Mouse (Mus musculus) thymus, postnatal 14 days (tissue): ENCODE results near the gene Dlg2.

ENCODE experiments used
- DNase-seq: peaks from one replicate; pipeline ENCODE4 v3.0.0; 2021

Dlg2 gene

GRCm38 (mm10) chr7:91955584-91955983 is 1479.1 kb downstream of the Dlg2 start:
- DNase-seq = no peak

DNA sequence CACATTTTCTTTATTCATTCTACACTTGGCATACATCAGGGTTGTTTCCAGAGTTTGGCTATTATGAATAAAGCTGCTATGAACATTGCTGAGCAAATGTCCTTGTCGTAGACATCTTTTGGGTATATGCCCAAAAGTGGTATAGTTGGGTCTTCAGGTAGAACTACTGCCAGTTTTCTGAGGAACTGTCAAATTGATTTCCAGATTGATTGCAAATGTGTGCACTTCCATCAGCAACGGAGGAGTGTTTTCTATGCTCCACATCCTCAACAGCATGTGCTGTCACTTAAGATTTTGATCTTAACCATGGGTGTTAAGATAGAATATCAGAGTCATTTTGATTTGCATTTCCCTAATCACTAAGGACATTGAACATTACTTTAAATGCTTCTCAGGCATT is 1486.5 kb downstream of the Dlg2 start:
- DNase-seq = no peak

DNA sequence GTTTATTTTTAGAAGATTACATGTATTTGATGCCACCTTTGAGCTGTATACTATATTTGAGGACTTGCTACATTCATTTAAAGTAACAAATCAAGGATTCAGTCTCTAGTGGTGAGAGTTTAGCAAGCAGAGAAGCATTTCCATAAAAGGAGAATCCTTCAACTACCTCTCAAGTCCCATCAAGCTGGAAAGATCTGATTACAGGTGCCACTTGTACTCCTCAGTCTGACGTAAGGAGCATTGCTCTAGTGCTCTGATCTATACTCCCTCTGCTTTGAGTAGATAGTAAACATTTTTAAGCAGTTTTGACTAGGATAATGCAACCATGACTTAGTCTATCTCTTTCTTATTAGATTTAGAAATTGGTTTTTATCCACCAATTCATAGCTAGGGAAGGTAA is 1496.5 kb downstream of the Dlg2 start:
- DNase-seq = no peak

DNA sequence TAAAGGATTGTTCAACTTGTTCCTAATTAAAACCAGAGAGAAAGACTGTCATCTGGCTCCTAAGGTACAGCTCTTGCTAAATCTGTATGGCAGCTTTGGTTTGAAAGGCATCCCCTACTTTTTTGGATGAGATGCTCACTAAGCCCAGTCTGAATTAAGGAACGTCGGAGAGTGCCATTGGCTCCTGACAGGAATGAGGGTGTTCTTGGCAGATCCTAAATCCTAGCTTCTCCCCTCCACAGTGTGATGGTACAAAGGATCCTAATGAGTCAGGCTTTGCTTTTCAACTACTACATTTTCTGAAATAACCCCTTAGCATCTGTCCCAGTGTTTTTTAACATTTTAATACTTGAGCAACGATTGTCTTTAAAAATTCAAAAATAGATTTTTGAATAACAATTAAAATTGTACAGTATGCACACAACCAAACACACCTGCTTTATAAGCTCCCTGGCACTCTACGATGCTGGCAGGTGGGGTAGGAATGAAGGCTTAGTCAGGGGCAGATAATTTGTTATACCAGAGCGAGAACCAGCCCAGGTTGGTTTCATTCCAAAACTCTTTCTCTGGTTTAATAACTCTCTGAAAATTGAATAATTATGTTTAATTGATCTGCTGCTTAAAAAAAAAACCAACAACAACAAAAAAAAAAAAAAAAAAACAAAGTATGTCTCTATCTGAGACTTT is 1527.4 kb downstream of the Dlg2 start:
- no peak for DNase-seq

DNA sequence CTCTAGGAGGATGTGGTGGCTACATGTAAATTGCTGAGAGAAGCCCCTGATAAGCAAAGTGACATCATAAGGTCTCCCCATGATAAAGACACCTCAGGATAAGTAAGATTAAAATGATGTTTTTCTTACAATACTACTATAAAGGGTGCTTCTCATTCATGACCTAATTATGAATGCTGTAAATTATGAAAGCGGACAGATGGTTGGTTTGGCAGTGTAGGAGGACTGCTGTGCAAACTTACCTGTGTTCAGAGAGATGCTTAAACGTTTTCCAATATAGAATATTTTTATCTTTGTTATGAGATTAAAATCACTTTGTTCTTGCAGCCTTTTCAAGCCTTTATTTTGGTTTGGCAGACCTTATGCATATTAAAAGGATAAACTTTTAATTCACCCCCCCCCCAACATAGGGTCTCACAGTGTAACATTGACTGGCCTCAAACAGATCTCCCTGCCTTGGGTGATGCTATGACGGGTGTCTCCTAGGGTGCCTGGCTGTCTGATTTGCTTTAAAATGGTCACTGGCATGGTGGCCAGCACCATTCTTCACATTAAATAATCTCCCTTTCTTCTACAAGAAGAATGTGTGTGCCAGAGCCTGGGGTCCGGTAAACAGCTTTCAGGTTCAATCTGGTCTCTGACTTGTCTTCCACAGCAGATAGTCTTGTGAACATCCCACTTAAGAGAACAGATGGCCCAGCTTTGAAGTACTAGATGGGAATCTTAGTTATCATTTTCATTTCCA is 1529.4 kb downstream of the Dlg2 start:
- no peak for DNase-seq

DNA sequence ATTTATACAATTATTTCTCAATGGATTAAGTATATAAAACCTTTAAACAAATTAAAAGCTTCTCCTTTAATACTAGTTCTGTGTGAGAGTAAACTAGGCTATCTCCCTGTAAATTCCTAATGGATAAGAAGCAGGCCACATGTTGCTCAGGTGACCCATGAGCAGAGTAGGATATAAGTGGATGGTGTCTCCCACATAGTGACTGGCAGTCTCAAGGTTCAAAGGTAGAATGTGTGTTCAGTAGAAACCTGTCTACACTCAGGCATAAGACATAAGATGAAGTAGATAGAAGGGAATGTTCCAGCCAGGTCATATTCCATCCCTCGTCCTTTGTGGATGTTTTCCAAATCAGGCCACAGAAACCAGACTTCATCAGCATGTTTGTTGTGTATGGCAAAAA is 1532.2 kb downstream of the Dlg2 start:
- no peak for DNase-seq

DNA sequence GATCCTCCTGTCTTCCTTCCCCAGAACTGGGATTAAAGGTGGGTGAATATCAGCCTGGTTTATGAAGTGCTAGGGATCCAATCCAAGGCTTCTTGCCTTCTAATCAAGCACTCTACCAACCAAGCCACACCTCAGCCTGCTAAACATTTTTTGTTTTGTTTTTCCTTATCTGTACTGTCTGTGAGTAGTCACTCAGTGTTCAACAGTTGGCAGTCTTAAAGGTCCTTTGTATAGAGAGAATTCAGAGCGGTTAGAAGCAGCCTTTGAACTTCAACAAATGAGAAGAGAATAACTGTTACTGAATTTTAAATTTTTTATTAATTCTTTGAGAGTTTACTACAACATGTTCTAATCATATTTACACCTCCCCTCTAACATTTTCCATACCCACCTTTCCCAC is 1548.5 kb downstream of the Dlg2 start:
- DNase-seq = no peak

DNA sequence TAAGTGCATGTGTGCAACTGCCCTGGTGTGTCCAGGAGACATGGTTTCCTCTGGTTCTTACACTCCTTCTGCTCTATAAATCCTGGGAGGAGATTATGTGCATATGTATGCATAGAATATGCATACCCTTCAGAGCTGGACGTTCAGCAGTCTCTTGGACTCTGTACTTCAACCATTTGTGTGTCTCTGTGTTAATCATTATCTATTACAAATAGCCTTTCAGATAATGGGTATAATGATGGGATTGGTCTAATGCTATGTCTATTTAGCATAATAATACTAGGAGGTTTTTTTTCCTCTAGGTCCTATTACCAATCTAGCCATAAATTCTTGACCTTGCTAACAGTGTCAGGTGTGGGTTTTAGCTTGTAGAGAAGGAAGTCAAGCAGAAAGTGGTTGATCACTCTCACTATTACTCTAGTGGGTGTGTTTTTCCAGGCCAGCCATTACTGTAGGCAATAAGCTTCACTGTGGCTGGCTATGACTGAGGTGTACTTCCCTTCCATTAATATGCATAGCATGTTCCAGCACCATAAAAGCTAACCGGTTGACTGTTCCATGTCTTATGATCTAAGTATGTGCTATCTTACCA is 1549.1 kb downstream of the Dlg2 start:
- no peak for DNase-seq

- peak; percentile 11 for DNase-seq
These were observed 1550.6 kb downstream of the Dlg2 start for GRCm38 (mm10) chr7:92027049-92027448.

DNA sequence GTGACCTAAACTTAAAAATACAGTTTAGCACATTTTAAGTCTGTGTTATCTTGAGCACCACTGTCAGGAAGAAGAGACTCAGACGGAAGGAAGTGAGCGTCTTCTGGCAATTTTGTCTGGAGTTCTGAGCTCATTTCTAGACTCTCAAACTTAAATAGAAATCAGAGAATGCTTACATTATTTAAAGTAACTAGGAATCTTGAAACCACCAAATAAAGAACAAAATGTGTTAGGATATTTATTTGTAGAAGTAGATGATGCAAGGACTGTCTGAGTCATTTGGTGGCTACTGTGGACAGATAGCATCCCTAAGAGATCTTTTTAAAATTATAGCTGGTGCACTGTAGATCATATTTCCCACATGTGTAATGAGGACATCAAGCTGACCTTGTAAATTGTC is 1557.8 kb downstream of the Dlg2 start:
- no peak for DNase-seq

- DNase-seq = no peak
These were observed 1563.7 kb downstream of the Dlg2 start for GRCm38 (mm10) chr7:92040187-92040586.

- no peak for DNase-seq
These were observed 1564.4 kb downstream of the Dlg2 start for GRCm38 (mm10) chr7:92040785-92041411.

DNA sequence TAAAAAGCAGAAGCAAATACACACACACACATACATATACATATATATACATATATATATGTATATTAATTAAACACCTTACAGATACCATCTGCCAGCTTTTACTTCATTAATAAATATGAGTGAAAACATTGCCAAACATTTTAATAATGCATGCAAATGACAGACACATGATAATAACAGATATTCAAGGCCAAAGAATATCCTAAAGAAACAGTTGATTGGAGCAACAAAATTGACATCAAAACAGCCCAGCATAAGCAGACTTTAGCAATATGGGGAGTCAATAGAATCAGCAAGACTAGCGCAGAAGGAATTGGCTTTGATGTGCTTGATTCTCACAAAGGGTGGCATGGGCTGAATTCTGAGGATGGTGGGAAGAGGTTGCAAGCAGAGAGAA is 1568.5 kb downstream of the Dlg2 start:
- no peak for DNase-seq

GRCm38 (mm10) chr7:92047271-92047670 is 1570.8 kb downstream of the Dlg2 start:
- no peak for DNase-seq

- no peak for DNase-seq
These were observed 1572.4 kb downstream of the Dlg2 start for GRCm38 (mm10) chr7:92048876-92049275.

- DNase-seq = no peak
These were observed 1590.4 kb downstream of the Dlg2 start for GRCm38 (mm10) chr7:92066851-92067250.

GRCm38 (mm10) chr7:92087429-92087828 is 1611.0 kb downstream of the Dlg2 start:
- DNase-seq = no peak

DNA sequence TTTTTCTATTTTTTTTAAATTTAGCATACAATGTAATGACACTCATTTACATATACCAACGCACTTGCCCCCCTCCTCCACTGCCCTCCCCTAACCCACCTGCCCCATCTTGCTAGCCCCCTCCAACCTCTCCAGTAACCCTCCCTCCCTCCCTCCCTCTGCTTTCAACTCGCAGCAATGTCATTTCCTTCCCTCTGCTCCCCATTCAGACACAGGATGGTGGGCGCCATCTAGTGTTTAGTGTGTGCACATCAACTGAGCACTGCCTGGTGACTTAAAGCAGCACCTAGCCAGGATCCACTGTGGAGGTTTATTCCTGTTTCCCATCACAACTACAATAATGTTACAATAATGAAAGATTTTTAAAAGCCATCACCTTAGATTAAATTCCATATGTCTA is 1617.4 kb downstream of the Dlg2 start:
- DNase-seq = peak; percentile 37

DNA sequence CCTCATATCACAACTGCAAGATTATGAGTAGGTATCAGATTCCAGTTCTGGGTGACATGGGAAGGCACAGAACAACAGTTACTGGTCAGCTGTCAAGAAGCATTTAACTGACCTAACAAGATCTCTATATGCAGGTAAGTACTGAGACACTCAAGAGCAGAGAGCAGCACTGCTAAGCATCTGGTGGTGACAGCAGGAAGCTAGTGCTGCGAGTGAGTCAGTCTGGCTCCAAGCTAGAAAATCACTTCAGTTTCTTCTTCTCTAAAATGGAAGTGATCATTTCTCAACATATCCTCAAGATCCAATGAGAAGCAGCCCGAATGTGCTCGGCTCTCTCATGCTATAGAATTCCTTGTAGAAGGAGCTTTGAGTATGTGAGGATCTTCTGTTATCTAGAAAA is 1618.7 kb downstream of the Dlg2 start:
- DNase-seq = no peak

DNA sequence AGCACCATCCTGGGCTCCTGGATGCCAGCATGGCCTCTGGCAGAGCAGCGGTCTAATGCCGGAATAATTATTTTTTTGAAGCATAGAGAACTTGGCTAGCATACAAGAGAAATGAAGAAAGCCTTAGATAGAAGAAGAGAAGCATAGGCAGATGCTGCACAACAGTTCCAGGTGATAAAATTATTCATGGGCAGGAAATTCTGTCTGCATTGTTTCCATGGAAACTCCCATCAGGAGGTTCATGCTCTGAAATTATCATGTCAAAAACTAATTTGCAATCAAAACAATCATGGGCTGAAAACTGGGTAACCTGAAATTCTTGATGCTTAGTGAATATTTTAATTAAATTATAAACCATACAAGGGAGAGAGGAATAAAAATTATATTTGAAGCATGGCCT is 1624.4 kb downstream of the Dlg2 start:
- no peak for DNase-seq

DNA sequence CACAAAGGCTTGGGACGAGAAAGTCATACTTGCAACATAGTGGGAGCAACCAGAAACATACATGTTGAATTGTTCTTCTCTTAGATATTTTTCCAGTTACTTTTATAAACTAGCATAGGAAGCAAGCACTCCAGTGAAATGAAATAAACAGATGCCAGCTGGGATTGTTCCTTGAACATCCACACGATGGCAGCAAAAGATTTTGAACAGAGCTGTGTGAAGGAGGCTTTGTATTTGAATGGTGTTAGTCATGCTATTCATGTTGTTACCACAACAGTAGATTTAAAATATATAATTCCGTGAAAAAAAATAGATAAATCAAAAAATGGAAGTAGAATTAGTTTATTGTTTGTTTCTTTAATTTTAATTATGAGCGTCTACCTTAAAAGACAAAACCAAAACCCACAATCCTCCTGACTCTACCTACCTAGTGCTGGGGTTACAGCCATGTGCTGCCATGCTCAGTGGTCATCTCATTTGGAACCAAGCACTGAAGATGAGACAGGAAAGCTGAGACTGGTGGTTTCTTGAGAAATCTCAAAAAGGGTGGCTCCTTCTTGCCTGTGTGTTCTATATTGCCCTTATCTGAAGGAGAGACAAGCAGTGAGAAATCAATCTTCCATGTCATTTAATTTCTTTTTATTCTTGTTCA is 1626.5 kb downstream of the Dlg2 start:
- DNase-seq = peak; percentile 5

- no peak for DNase-seq
These were observed 1629.0 kb downstream of the Dlg2 start for GRCm38 (mm10) chr7:92105477-92105876.

- no peak for DNase-seq
These were observed 1629.5 kb downstream of the Dlg2 start for GRCm38 (mm10) chr7:92105956-92106355.
